Mouse (Mus musculus) lung, postnatal 0 days (tissue): ENCODE results near the gene Ermap. TPM values are rescaled to one million over a fixed set of nuclear protein-coding genes. Genes with fewer than 3 reads are reported as not detected.

Source experiments
- ATAC-seq: fragments of 200-750 bp; cut with Nextera tagmentation; 2 replicates; pipeline ENCODE4 v1.8.0; 2017; ENCODE audit warnings: moderate library complexity
- DNase-seq: peaks from one replicate; pipeline ENCODE4 v3.0.0-alpha.2; 2016; ENCODE audit warnings: low spot score
- H3K27ac ChIP-seq: fragments of 300-500 bp; sonication (generic); 2 replicates; pipeline ENCODE4 v1.5.1; 2014; ENCODE audit warnings: antibody characterized with exemption, mild to moderate bottlenecking, low read length, mixed read lengths
- H3K27me3 ChIP-seq: fragments of 300-500 bp; sonication (generic); replicated peaks from 2 replicates; pipeline ENCODE4 v1.6.1; 2014; ENCODE audit warnings: low read length, mixed read lengths; ENCODE audit not compliant: insufficient read depth
- H3K36me3 ChIP-seq: fragments of 300-500 bp; sonication (generic); 2 replicates; pipeline ENCODE4 v1.6.1; 2014; ENCODE audit warnings: low read length, mixed read lengths; ENCODE audit not compliant: insufficient read depth
- H3K4me1 ChIP-seq: fragments of 300-500 bp; sonication (generic); 2 replicates; pipeline ENCODE4 v1.6.1; 2014; ENCODE audit warnings: antibody characterized with exemption, low read depth, low read length, mixed read lengths; ENCODE audit not compliant: insufficient read depth
- H3K4me2 ChIP-seq: fragments of 300-500 bp; sonication (generic); replicated peaks from 2 replicates; pipeline ENCODE4 v1.6.1; 2014; ENCODE audit warnings: low read depth, mild to moderate bottlenecking, low read length, moderate library complexity, mixed read lengths
- H3K4me3 ChIP-seq: fragments of 300-500 bp; sonication (generic); 2 replicates; pipeline ENCODE4 v1.5.1; 2014; ENCODE audit warnings: low read depth, low read length
- H3K9ac ChIP-seq: fragments of 300-500 bp; sonication (generic); replicated peaks from 2 replicates; pipeline ENCODE4 v1.6.1; 2014; ENCODE audit warnings: low read depth, mild to moderate bottlenecking
- H3K9me3 ChIP-seq: fragments of 300-500 bp; sonication (generic); 2 replicates; pipeline ENCODE4 v1.6.1; 2016; ENCODE audit warnings: low read length, mixed read lengths
- CTCF ChIP-seq: IDR thresholded peaks from 2 replicates; pipeline ENCODE4 v1.5.1; 2016; ENCODE audit warnings: antibody characterized with exemption, mild to moderate bottlenecking
- EP300 ChIP-seq: IDR thresholded peaks from 2 replicates; pipeline ENCODE4 v1.6.1; 2016; ENCODE audit warnings: antibody characterized with exemption, mild to moderate bottlenecking, control low read depth
- WGBS: fragments of 180-500 bp; shearing (Covaris S2); extraction: QIAGEN DNeasy Blood & Tissue Kit; methylation state at CpG from one replicate; pipeline ENCODE4 v1.1.7; 2014; 5-methylcytosine and 5-hydroxymethylcytosine counted together
- polyA plus RNA-seq: library from polyadenylated mRNA; unstranded; fragments of >200 nt; fragmentation: Nextera tagmentation; extraction: Ambion mirVana; gene quantifications from 2 replicates; pipeline ENCODE4 v1.2.1, GENCODE M21; 2015

Gene Ermap
- polyA plus RNA-seq, 1 experiment from 2014 or later = 2.2 TPM

- 73% methylated on average over 7 of the region's 7 CpGs for WGBS
- no peak overlapping the region for H3K4me3 ChIP-seq
- H3K4me2 ChIP-seq = no peak overlapping the region
- no peaks in the 10 kb centered on the region for H3K36me3 ChIP-seq
- TF ChIP-seq CTCF (no peak), EP300 (no peak)
- no peak overlapping the region for H3K27ac ChIP-seq
- no peaks in the 10 kb centered on the region for H3K9me3 ChIP-seq
- no peaks in the 10 kb centered on the region for H3K4me1 ChIP-seq
- H3K9ac ChIP-seq = no peak overlapping the region
- no peak for DNase-seq
- no peaks in the 10 kb centered on the region for H3K27me3 ChIP-seq
- no peak for ATAC-seq
These were observed 43.0 kb downstream of the Ermap start for GRCm38 (mm10) chr4:119146816-119147215.

DNA sequence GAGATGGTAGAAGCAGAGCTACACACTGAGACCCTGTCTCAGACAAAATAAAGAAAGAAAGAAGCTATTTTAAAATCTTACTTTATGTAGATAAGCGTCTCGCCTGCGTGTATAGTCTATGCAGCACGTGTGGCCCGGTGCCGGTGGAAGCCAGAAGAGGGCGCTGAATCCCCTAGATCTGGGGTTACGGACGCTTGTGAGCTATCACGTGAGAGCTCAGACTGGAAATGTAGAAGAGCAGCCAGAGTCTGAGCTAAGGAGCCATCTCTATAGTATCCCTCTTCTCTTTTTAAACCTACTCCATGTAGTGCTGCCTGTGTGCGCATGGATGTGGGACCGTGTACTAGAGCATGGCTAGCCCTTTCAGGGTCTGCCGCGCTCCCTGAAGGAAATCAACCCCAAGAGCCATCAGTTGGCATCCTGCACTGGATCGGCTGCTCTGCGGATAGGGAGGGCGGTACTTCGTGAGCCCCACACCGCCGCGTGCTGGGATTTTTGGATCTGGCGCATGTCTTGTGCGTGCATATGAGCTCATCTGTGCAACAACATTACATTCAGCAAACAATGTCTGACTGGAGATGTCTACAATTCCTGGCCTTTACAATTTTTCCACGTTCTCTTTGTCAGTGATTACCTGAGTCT lies 47.5 kb downstream of the Ermap start:
- Histone ChIP-seq H3K36me3 (no peaks in the 10 kb centered on the region; the same call in 1 of the 2 replicates), H3K4me3 (no peak overlapping the region), H3K27ac (no peak overlapping the region), H3K9ac (no peak overlapping the region), H3K27me3 (no peaks in the 10 kb centered on the region), H3K4me2 (peak overlapping the region; percentile 33), H3K4me1 (no peaks in the 10 kb centered on the region), H3K9me3 (no peaks in the 10 kb centered on the region)
- peak; percentile 86 for DNase-seq
- 31% methylated on average over 24 of the region's 24 CpGs for WGBS
- ATAC-seq = peak; percentile 78
- TF ChIP-seq CTCF = peak; percentile 84
- TF ChIP-seq EP300 = no peak

DNA sequence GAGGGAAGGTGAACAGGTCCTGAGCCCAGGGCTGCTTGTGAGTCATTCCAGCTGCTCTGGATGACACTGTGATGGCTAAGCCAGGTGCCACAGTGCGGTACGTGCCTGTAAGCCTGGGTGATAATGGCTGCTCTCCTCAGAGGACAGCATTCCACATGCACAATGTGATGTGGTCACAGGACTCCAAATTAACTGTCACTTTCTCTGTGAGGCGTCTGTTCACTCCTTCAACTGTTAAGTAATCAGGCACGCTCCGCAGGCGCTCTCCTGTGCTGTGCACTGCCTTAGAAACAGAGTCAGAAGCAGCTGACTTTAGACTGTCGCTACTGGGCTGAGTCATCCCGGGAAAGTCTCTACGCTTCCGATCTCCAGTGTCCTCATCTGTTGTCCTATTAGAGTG lies 48.6 kb downstream of the Ermap start:
- DNase-seq (no peak), ATAC-seq (no peak)
- 61% methylated on average over 10 of the region's 10 CpGs for WGBS

GRCm38 (mm10) chr4:119140126-119140525 lies 49.7 kb downstream of the Ermap start:
- Histone ChIP-seq H3K27me3 (no peaks in the 10 kb centered on the region), H3K9ac (no peak overlapping the region)
- no peak for TF ChIP-seq EP300
- peak; percentile 94 for TF ChIP-seq CTCF

More for the DNA sequence above, 48.6 kb downstream of the Ermap start:
- TF ChIP-seq EP300 = no peak
- TF ChIP-seq CTCF = no peak
- no peak overlapping the region for H3K4me2 ChIP-seq
- H3K36me3 ChIP-seq = peaks cover 8% of the 10 kb centered on the region; the same call in 1 of the 2 replicates
- H3K9me3 ChIP-seq = no peaks in the 10 kb centered on the region
- no peaks in the 10 kb centered on the region for H3K27me3 ChIP-seq
- no peak overlapping the region for H3K9ac ChIP-seq
- no peaks in the 10 kb centered on the region for H3K4me1 ChIP-seq
- H3K27ac ChIP-seq = no peak overlapping the region
- H3K4me3 ChIP-seq = no peak overlapping the region

GRCm38 (mm10) chr4:119138776-119139175 lies 51.0 kb downstream of the Ermap start:
- H3K27me3 ChIP-seq = no peaks in the 10 kb centered on the region
- H3K4me2 ChIP-seq = no peak overlapping the region
- H3K4me1 ChIP-seq = no peaks in the 10 kb centered on the region
- H3K9ac ChIP-seq = no peak overlapping the region
- ATAC-seq (no peak), DNase-seq (no peak)
- WGBS = 67% methylated on average over 8 of the region's 8 CpGs
- peaks cover 26% of the 10 kb centered on the region for H3K36me3 ChIP-seq
- H3K9me3 ChIP-seq = no peaks in the 10 kb centered on the region
- no peak for TF ChIP-seq CTCF
- no peak overlapping the region for H3K27ac ChIP-seq
- no peak overlapping the region for H3K4me3 ChIP-seq

More at GRCm38 (mm10) chr4:119140126-119140525, 49.7 kb downstream of the Ermap start:
- no peak overlapping the region for H3K4me2 ChIP-seq
- H3K4me1 ChIP-seq = no peaks in the 10 kb centered on the region
- H3K36me3 ChIP-seq = peaks cover 19% of the 10 kb centered on the region
- H3K4me3 ChIP-seq = no peak overlapping the region
- no peaks in the 10 kb centered on the region for H3K9me3 ChIP-seq
- H3K27ac ChIP-seq = no peak overlapping the region
- ATAC-seq (no peak), DNase-seq (peak; percentile 59)
- WGBS = 51% methylated on average over 3 of the region's 3 CpGs

GRCm38 (mm10) chr4:119138171-119138570 lies 51.6 kb downstream of the Ermap start:
- H3K4me1 ChIP-seq = no peaks in the 10 kb centered on the region
- no peaks in the 10 kb centered on the region for H3K27me3 ChIP-seq
- H3K36me3 ChIP-seq = peaks cover 28% of the 10 kb centered on the region
- peak overlapping the region; percentile 33; the same call in 1 of the 2 replicates for H3K27ac ChIP-seq
- H3K4me2 ChIP-seq = no peak overlapping the region; the same call in 1 of the 2 replicates
- peak; percentile 95 for ATAC-seq
- no peaks in the 10 kb centered on the region for H3K9me3 ChIP-seq
- 24% methylated on average over 16 of the region's 18 CpGs for WGBS
- peak; percentile 91 for DNase-seq
- H3K9ac ChIP-seq = no peak overlapping the region
- no peak overlapping the region for H3K4me3 ChIP-seq
- TF ChIP-seq CTCF = no peak
- no peak for TF ChIP-seq EP300
